Mouse (Mus musculus) c-Kit-positive CD71-positive TER-119-positive erythroid progenitor cells, embryonic 14.5 days (primary cell): ENCODE results near the gene B230104I21Rik.

Source experiments
- DNase-seq: peaks from one replicate; pipeline ENCODE4 v3.0.0-alpha.2; 2013; ENCODE audit warnings: low spot score

Gene B230104I21Rik

GRCm38 (mm10) chr4:154393196-154394122, 57.5 kb downstream of the B230104I21Rik start:
- DNase-seq = no peak

- DNase-seq = no peak
Observed at GRCm38 (mm10) chr4:154394123-154394722, 58.3 kb downstream of the B230104I21Rik start.

- no peak for DNase-seq
Observed at GRCm38 (mm10) chr4:154396652-154397301, 60.9 kb downstream of the B230104I21Rik start.
